Mouse (Mus musculus) 416B (cell line): ENCODE measurements around the gene Cx3cl1.

Experiments used
- DNase-seq: peaks from one replicate; pipeline ENCODE4 v3.0.0; 2011; ENCODE audit warnings: low read depth

Cx3cl1 gene

GRCm38 (mm10) chr8:94801293-94802095, 29.7 kb downstream of the Cx3cl1 start:
- no peak for DNase-seq

- DNase-seq, result peak; percentile 88
Observed at GRCm38 (mm10) chr8:94802375-94802774, 30.6 kb downstream of the Cx3cl1 start.

GRCm38 (mm10) chr8:94803551-94803950, 31.7 kb downstream of the Cx3cl1 start:
- DNase-seq, result peak; percentile 23

- DNase-seq, result peak; percentile 87
Observed at GRCm38 (mm10) chr8:94804546-94805340, 32.9 kb downstream of the Cx3cl1 start.

GRCm38 (mm10) chr8:94805811-94806210, 34.0 kb downstream of the Cx3cl1 start:
- DNase-seq, result no peak

- no peak for DNase-seq
Observed at GRCm38 (mm10) chr8:94807506-94807905, 35.7 kb downstream of the Cx3cl1 start.

GRCm38 (mm10) chr8:94808372-94808771, 36.6 kb downstream of the Cx3cl1 start:
- DNase-seq, result no peak

GRCm38 (mm10) chr8:94810153-94810552, 38.3 kb downstream of the Cx3cl1 start, which contains the start of gene Ccl17:
Ccl17 (plus strand) TSS chr8:94810453.
- no peak for DNase-seq

- no peak for DNase-seq
Observed at GRCm38 (mm10) chr8:94810855-94811254, 39.0 kb downstream of the Cx3cl1 start.

- peak; percentile 20 for DNase-seq
Observed at GRCm38 (mm10) chr8:94811654-94812053, 39.8 kb downstream of the Cx3cl1 start.

GRCm38 (mm10) chr8:94812645-94813098, 40.9 kb downstream of the Cx3cl1 start:
- DNase-seq, result peak; percentile 91

GRCm38 (mm10) chr8:94814556-94814955, 42.7 kb downstream of the Cx3cl1 start:
- DNase-seq, result peak; percentile 56

GRCm38 (mm10) chr8:94817933-94818332, 46.1 kb downstream of the Cx3cl1 start:
- DNase-seq, result no peak

GRCm38 (mm10) chr8:94819671-94820179, 47.9 kb downstream of the Cx3cl1 start:
- DNase-seq, result no peak

- DNase-seq, result no peak
Observed at GRCm38 (mm10) chr8:94820553-94820952, 48.7 kb downstream of the Cx3cl1 start.

GRCm38 (mm10) chr8:94821381-94821780, 49.6 kb downstream of the Cx3cl1 start:
- no peak for DNase-seq

- peak; percentile 70 for DNase-seq
Observed at GRCm38 (mm10) chr8:94822637-94823560, 51.1 kb downstream of the Cx3cl1 start.

- DNase-seq, result no peak
Observed at GRCm38 (mm10) chr8:94825170-94825569, 53.4 kb downstream of the Cx3cl1 start.

GRCm38 (mm10) chr8:94826210-94826609, 54.4 kb downstream of the Cx3cl1 start:
- DNase-seq, result no peak

- no peak for DNase-seq
Observed at GRCm38 (mm10) chr8:94828284-94828683, 56.5 kb downstream of the Cx3cl1 start.
